Mouse (Mus musculus): ENCODE measurements at regions not wholly inside any gene's neighbourhood (a gene's known extent, or its start where the extent isn't known, plus 50 kb on each side); places are given as distances from the start of the nearest gene placed in this dataset.

DNA sequence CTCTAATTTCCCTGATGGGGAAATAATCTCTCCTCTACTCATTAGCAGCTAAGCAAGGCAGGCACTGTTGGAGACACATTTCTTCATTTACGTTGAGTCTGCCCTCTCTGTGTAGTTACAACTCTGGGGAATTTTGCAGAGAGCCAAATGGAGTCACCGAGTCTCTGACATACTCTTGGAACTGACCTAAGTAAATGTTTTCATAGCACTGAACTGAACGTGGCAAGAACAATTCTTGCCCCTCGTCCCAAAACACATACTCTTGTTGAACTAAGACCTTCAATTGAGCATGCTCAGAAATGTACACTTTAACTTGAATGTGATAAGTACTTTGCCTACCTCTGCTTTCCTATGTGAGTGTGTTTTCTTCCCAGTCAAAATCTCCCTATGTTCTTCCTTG lies 114.5 kb downstream of the Dusp6 start:
- Histone ChIP-seq H3K36me3 (ENCODE audit: control insufficient read depth in 1 of 2, insufficient read depth in 2 of 2, low read length in 2 of 2) (no peaks in the 10 kb centered on the region), H3K9ac (ENCODE audit: control insufficient read depth, low read depth, low read length, poor library complexity, severe bottlenecking) (no peak overlapping the region), H3K79me2 (ENCODE audit: control insufficient read depth, insufficient read depth, low read length, poor library complexity) (no peaks in the 10 kb centered on the region), H3K4me3 (ENCODE audit: control insufficient read depth in 1 of 2, insufficient read depth in 1 of 2, low read depth in 2 of 2, low read length in 2 of 2) (no peak overlapping the region), H3K4me1 (ENCODE audit: control insufficient read depth in 1 of 2, insufficient read depth in 2 of 2, low read length in 2 of 2) (no peaks in the 10 kb centered on the region), H3K9me3 (replicated peaks; ENCODE audit: insufficient read depth, low read length) (no peaks in the 10 kb centered on the region), H3K27me3 (ENCODE audit: control insufficient read depth in 1 of 2, insufficient read depth in 2 of 2, low read length in 2 of 2) (no peaks in the 10 kb centered on the region), H3K27ac (ENCODE audit: control insufficient read depth, low read depth, low read length) (no peak overlapping the region)
- DNase-seq (ENCODE audit: low read depth, low spot score), result no peak
- TF ChIP-seq USF1 (IDR thresholded peaks at IDR 0.05; ENCODE audit: low read depth, low read length), result no peak
- TF ChIP-seq TCF12 (IDR thresholded peaks at IDR 0.05; ENCODE audit: low read depth, low read length), result no peak
- TF ChIP-seq MXI1 (IDR thresholded peaks at IDR 0.05; ENCODE audit: low read depth, low read length), result no peak
- no peak for TF ChIP-seq KAT2A (conservative IDR thresholded peaks at IDR 0.05; ENCODE audit: low read depth, low read length)
- no peak for TF ChIP-seq TAL1 (IDR thresholded peaks at IDR 0.05; ENCODE audit: low read length)
- no peak for TF ChIP-seq ZMIZ1 (IDR thresholded peaks at IDR 0.05; ENCODE audit: low read depth, low read length)
- TF ChIP-seq HCFC1 (IDR thresholded peaks at IDR 0.05; ENCODE audit: low read depth, low read length), result no peak
- TF ChIP-seq NRF1 (IDR thresholded peaks at IDR 0.05; ENCODE audit: insufficient read depth, low read depth, low read length, poor library complexity, severe bottlenecking), result no peak

DNA sequence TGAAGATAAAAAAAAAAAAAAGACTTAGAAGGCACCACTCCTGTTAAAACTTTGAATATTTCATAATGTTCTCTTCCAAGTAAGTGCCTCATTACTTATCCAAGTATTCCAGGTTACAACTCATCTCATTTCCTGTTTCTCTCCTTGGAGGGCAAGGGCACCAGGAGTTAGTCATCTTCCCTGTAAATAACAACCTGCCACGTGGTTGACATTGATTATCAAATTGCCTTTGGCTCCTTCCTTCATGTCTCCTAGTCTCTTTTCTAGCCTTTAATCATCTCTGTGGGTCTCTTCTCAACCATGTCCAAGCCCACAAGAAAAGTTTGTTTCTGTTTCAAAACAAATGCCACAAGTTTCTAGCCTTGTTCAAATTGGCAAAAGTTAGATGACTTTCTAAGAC lies 116.1 kb downstream of the Dusp6 start:
- no peak overlapping the region for H3K9ac ChIP-seq (ENCODE audit: control insufficient read depth, low read depth, low read length, poor library complexity, severe bottlenecking)
- no peak for DNase-seq (ENCODE audit: low read depth, low spot score)
- no peak for TF ChIP-seq JUND (IDR thresholded peaks at IDR 0.05; ENCODE audit: low read depth, low read length)
- no peak for TF ChIP-seq KAT2A (conservative IDR thresholded peaks at IDR 0.05; ENCODE audit: low read depth, low read length)
- no peak for TF ChIP-seq MAX (IDR thresholded peaks at IDR 0.05; ENCODE audit: low read length)
- TF ChIP-seq ZMIZ1 (IDR thresholded peaks at IDR 0.05; ENCODE audit: low read depth, low read length), result no peak
- H3K79me2 ChIP-seq (ENCODE audit: control insufficient read depth, insufficient read depth, low read length, poor library complexity), result no peaks in the 10 kb centered on the region
- H3K27me3 ChIP-seq (ENCODE audit: control insufficient read depth in 1 of 2, insufficient read depth in 2 of 2, low read length in 2 of 2), result no peaks in the 10 kb centered on the region
- H3K4me3 ChIP-seq (ENCODE audit: control insufficient read depth in 1 of 2, insufficient read depth in 1 of 2, low read depth in 2 of 2, low read length in 2 of 2), result no peak overlapping the region
- no peaks in the 10 kb centered on the region for H3K4me1 ChIP-seq (ENCODE audit: control insufficient read depth in 1 of 2, insufficient read depth in 2 of 2, low read length in 2 of 2)
- H3K36me3 ChIP-seq (ENCODE audit: control insufficient read depth in 1 of 2, insufficient read depth in 2 of 2, low read length in 2 of 2), result no peaks in the 10 kb centered on the region
- H3K27ac ChIP-seq (ENCODE audit: control insufficient read depth, low read depth, low read length), result no peak overlapping the region
- H3K9me3 ChIP-seq (replicated peaks; ENCODE audit: insufficient read depth, low read length), result no peaks in the 10 kb centered on the region

DNA sequence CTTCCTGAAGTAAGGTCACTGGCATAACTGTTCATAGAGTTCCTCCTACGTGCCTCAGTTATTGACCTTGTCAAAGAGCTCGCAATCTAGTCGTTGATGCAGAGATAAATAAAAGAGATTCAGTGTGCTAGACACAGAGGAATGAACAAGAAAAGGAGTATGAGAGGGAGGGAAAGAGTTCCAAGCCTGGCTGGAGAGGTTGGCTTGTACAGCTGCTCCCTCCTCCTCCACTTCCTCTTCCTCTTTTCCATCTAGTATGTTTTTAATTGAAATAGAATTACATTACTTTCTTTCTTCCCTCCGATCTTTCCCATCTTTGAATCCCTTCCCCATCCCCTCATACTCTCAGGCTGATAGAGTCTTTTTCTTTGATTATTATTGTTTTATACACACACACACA lies 117.1 kb downstream of the Dusp6 start:
- Histone ChIP-seq H3K36me3 (ENCODE audit: control insufficient read depth in 1 of 2, insufficient read depth in 2 of 2, low read length in 2 of 2) (no peaks in the 10 kb centered on the region), H3K9ac (ENCODE audit: control insufficient read depth, low read depth, low read length, poor library complexity, severe bottlenecking) (no peak overlapping the region), H3K79me2 (ENCODE audit: control insufficient read depth, insufficient read depth, low read length, poor library complexity) (no peaks in the 10 kb centered on the region), H3K4me3 (ENCODE audit: control insufficient read depth in 1 of 2, insufficient read depth in 1 of 2, low read depth in 2 of 2, low read length in 2 of 2) (no peak overlapping the region), H3K9me3 (replicated peaks; ENCODE audit: insufficient read depth, low read length) (no peaks in the 10 kb centered on the region), H3K27me3 (ENCODE audit: control insufficient read depth in 1 of 2, insufficient read depth in 2 of 2, low read length in 2 of 2) (no peaks in the 10 kb centered on the region), H3K4me1 (ENCODE audit: control insufficient read depth in 1 of 2, insufficient read depth in 2 of 2, low read length in 2 of 2) (no peaks in the 10 kb centered on the region), H3K27ac (ENCODE audit: control insufficient read depth, low read depth, low read length) (no peak overlapping the region)
- peak; percentile 6 for DNase-seq (ENCODE audit: low read depth, low spot score)
- TF ChIP-seq RAD21 (IDR thresholded peaks at IDR 0.05; ENCODE audit: low read depth, low read length), result no peak
- no peak for TF ChIP-seq USF2 (IDR thresholded peaks at IDR 0.05; ENCODE audit: borderline replicate concordance in 1 of 2, insufficient read depth in 1 of 2, low read depth in 1 of 2, low read length in 2 of 2)
- TF ChIP-seq ZC3H11A (IDR thresholded peaks at IDR 0.05; ENCODE audit: low read depth, low read length), result no peak
- TF ChIP-seq MYB (IDR thresholded peaks at IDR 0.05; ENCODE audit: low read depth, low read length), result no peak
- TF ChIP-seq ETS1 (IDR thresholded peaks at IDR 0.05; ENCODE audit: low read depth, low read length), result no peak
- no peak for TF ChIP-seq TBP (IDR thresholded peaks at IDR 0.05; ENCODE audit: low read depth, low read length)
- TF ChIP-seq MYC (IDR thresholded peaks at IDR 0.05; ENCODE audit: low read depth, low read length), result no peak
- TF ChIP-seq NRF1 (IDR thresholded peaks at IDR 0.05; ENCODE audit: insufficient read depth, low read depth, low read length, poor library complexity, severe bottlenecking), result no peak
- no peak for TF ChIP-seq EP300 (IDR thresholded peaks at IDR 0.05; ENCODE audit: low read depth in 1 of 2, low read length in 2 of 2)
- no peak for TF ChIP-seq ZNF384 (IDR thresholded peaks at IDR 0.05; ENCODE audit: low read depth, low read length)
- no peak for TF ChIP-seq SMC3 (IDR thresholded peaks at IDR 0.05; ENCODE audit: low read depth, low read length)
- no peak for TF ChIP-seq E2F4 (IDR thresholded peaks at IDR 0.05; ENCODE audit: borderline replicate concordance, low read depth, low read length)
- no peak for TF ChIP-seq USF1 (IDR thresholded peaks at IDR 0.05; ENCODE audit: low read depth, low read length)
- no peak for TF ChIP-seq TAL1 (IDR thresholded peaks at IDR 0.05; ENCODE audit: low read length)
- no peak for TF ChIP-seq MAX (IDR thresholded peaks at IDR 0.05; ENCODE audit: low read length)
- TF ChIP-seq POLR2AphosphoS2 (IDR thresholded peaks at IDR 0.05; ENCODE audit: low read length), result no peak
- TF ChIP-seq MAZ (IDR thresholded peaks at IDR 0.05; ENCODE audit: low read depth, low read length), result no peak

Measured in MEL (cell line).